Mouse (Mus musculus) stomach, postnatal 0 days (tissue): ENCODE measurements at regions not wholly inside any gene's neighbourhood (a gene's known extent, or its start where the extent isn't known, plus 50 kb on each side); places are given as distances from the start of the nearest gene placed in this dataset.

Experiments used
- CTCF ChIP-seq: IDR thresholded peaks from 2 replicates; pipeline ENCODE4 v1.5.1; 2016; ENCODE audit warnings: antibody characterized with exemption, low read depth, mild to moderate bottlenecking, moderate library complexity
- EP300 ChIP-seq: optimal IDR thresholded peaks from 2 replicates; pipeline ENCODE3; 2016; ENCODE audit warnings: antibody characterized with exemption

GRCm38 (mm10) chr6:32696037-32696436 lies 108.0 kb upstream of the Plxna4 start:
- TF ChIP-seq CTCF (no peak), EP300 (no peak)
